Mouse (Mus musculus): ENCODE measurements around the gene Trim12c.

- no peak for TF ChIP-seq EP300 (IDR thresholded peaks at IDR 0.05)
- no peak for TF ChIP-seq CTCF (IDR thresholded peaks at IDR 0.05)
Observed at GRCm38 (mm10) chr7:104314796-104315353, 38.3 kb downstream of the Trim12c start.

Measured in lung, postnatal 0 days (tissue).